Mouse (Mus musculus): Measurements from ENCODE around the gene Itgb2. TPM values are rescaled to one million over a fixed set of nuclear protein-coding genes. Genes with fewer than 3 reads are reported as not detected.

Gene Itgb2
- total RNA-seq, 2 experiments from 2014 or later = 2.9 to 3.4 TPM

- intact Hi-C loops (cut with DNase I) = loop anchor here (2.0 to 10.0 kb wide), 2 partner anchors 43 to 165 kb away; partner anchors contain the start of genes Adarb1 and Ube2g2
- no peak for DNase-seq (ENCODE audit: low spot score in 2 of 2)
Observed at GRCm38 (mm10) chr10:77580027-77580920, 50.2 kb downstream of the Itgb2 start.

- intact Hi-C loops (cut with DNase I) = loop anchor here (2.0 to 10.0 kb wide), 2 partner anchors 42 to 166 kb away; partner anchors contain the start of genes Adarb1 and Ube2g2
- DNase-seq (ENCODE audit: low spot score in 2 of 2) = no peak
Observed at GRCm38 (mm10) chr10:77581023-77581407, 51.0 kb downstream of the Itgb2 start.

- peak; percentile 93 to 98 for DNase-seq (ENCODE audit: low spot score in 2 of 2)
- intact Hi-C loops (cut with DNase I) = loop anchor here (2.0 to 10.0 kb wide), 2 partner anchors 41 to 167 kb away; partner anchors contain the start of genes Adarb1 and Ube2g2
Observed at GRCm38 (mm10) chr10:77581408-77582284, 51.6 kb downstream of the Itgb2 start, which contains the start of gene Pttg1ip. TSS of gene Pttg1ip (plus strand) at chr10:77581720.

- intact Hi-C loops (cut with DNase I) = loop anchor here (10.0 kb wide), 1 partner anchor 167 kb away; the partner anchor contains the start of gene Adarb1
- no peak for DNase-seq (ENCODE audit: low spot score in 2 of 2)
Observed at GRCm38 (mm10) chr10:77582285-77582618, 52.2 kb downstream of the Itgb2 start.

- intact Hi-C loops (cut with DNase I) = loop anchor here (10.0 kb wide), 1 partner anchor 169 kb away; the partner anchor contains the start of gene Adarb1
- no peak for DNase-seq (ENCODE audit: low spot score in 2 of 2)
Observed at GRCm38 (mm10) chr10:77583795-77584422, 53.9 kb downstream of the Itgb2 start.

GRCm38 (mm10) chr10:77586637-77587036 lies 56.6 kb downstream of the Itgb2 start:
- intact Hi-C loops (cut with DNase I) = loop anchor here (10.0 kb wide), 1 partner anchor 172 kb away; the partner anchor contains the start of gene Adarb1
- DNase-seq (ENCODE audit: low spot score in 2 of 2) = no peak

GRCm38 (mm10) chr10:77587091-77587775 lies 57.2 kb downstream of the Itgb2 start:
- DNase-seq (ENCODE audit: low spot score in 2 of 2) = no peak
- intact Hi-C loops (cut with DNase I) = loop anchor here (10.0 kb wide), 1 partner anchor 172 kb away; the partner anchor contains the start of gene Adarb1

GRCm38 (mm10) chr10:77588036-77588435 lies 58.0 kb downstream of the Itgb2 start:
- intact Hi-C loops (cut with DNase I) = loop anchor here (10.0 kb wide), 1 partner anchor 173 kb away; the partner anchor contains the start of gene Adarb1
- DNase-seq (ENCODE audit: low spot score in 2 of 2) = no peak

GRCm38 (mm10) chr10:77589117-77589516 lies 59.1 kb downstream of the Itgb2 start:
- no peak for DNase-seq (ENCODE audit: low spot score in 2 of 2)
- intact Hi-C loops (cut with DNase I) = loop anchor here (10.0 kb wide), 1 partner anchor 174 kb away; the partner anchor contains the start of gene Adarb1

GRCm38 (mm10) chr10:77589749-77590148 lies 59.7 kb downstream of the Itgb2 start:
- intact Hi-C loops (cut with DNase I) = loop anchor here (2.0 to 10.0 kb wide), 2 partner anchors 19 to 175 kb away; partner anchors contain the start of gene Adarb1
- DNase-seq (ENCODE audit: low spot score in 2 of 2) = no peak

- peak in 1 of 2 experiments; percentile 53 for DNase-seq (ENCODE audit: low spot score in 2 of 2)
- intact Hi-C loops (cut with DNase I) = loop anchor here (2.0 kb wide), 1 partner anchor 18 kb away; no protein-coding TSS in a partner anchor
Observed at GRCm38 (mm10) chr10:77590812-77591211, 60.8 kb downstream of the Itgb2 start.

GRCm38 (mm10) chr10:77591546-77591945 lies 61.5 kb downstream of the Itgb2 start:
- peak; percentile 75 to 78 for DNase-seq (ENCODE audit: low spot score in 2 of 2)
- intact Hi-C loops (cut with DNase I) = loop anchor here (2.0 kb wide), 1 partner anchor 17 kb away; no protein-coding TSS in a partner anchor

- DNase-seq (ENCODE audit: low spot score in 2 of 2) = no peak
- intact Hi-C loops (cut with DNase I) = no loop called here
Observed at GRCm38 (mm10) chr10:77596060-77596459, 66.0 kb downstream of the Itgb2 start.

GRCm38 (mm10) chr10:77603021-77603420 lies 73.0 kb downstream of the Itgb2 start:
- no peak for DNase-seq (ENCODE audit: low spot score in 2 of 2)
- intact Hi-C loops (cut with DNase I) = no loop called here

GRCm38 (mm10) chr10:77604111-77604510 lies 74.1 kb downstream of the Itgb2 start:
- no peak for DNase-seq (ENCODE audit: low spot score in 2 of 2)
- intact Hi-C loops (cut with DNase I) = no loop called here

GRCm38 (mm10) chr10:77604958-77605357 lies 74.9 kb downstream of the Itgb2 start:
- intact Hi-C loops (cut with DNase I) = no loop called here
- no peak for DNase-seq (ENCODE audit: low spot score in 2 of 2)

- intact Hi-C loops (cut with DNase I) = no loop called here
- no peak for DNase-seq (ENCODE audit: low spot score in 2 of 2)
Observed at GRCm38 (mm10) chr10:77605368-77605767, 75.3 kb downstream of the Itgb2 start.
